Mouse (Mus musculus): ENCODE measurements around the gene Ppp1r16b.
"Not testable (repeated sequence)": the region's sequence is repeated elsewhere in the genome, so short reads cannot be mapped to it uniquely, and the experiment has no call there.

Ppp1r16b gene

DNA sequence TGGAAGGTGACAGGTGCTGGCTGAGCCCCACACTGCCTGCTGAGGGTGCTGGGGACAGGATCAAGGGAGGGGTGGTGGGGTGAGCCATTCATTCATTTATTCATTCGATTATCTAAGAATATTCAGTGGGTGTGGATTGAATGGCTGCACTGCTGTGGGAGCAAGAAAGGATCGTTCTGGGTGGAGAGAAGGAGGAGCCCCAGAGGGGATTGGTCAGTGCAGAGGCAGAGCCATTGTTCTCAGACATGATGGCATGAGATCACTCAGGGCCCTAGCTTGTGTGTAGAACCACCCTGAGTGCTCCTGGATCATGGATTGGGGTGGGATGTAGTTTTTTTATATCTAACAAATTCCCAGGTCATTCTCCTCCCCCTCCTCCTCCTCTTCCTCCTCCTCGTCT is 56.3 kb downstream of the Ppp1r16b start:
- no peak for DNase-seq (ENCODE audit: low read depth, low spot score)

- no peak for DNase-seq (ENCODE audit: low read depth, low spot score)
Observed at GRCm38 (mm10) chr2:158722135-158722534, 56.9 kb downstream of the Ppp1r16b start.

DNA sequence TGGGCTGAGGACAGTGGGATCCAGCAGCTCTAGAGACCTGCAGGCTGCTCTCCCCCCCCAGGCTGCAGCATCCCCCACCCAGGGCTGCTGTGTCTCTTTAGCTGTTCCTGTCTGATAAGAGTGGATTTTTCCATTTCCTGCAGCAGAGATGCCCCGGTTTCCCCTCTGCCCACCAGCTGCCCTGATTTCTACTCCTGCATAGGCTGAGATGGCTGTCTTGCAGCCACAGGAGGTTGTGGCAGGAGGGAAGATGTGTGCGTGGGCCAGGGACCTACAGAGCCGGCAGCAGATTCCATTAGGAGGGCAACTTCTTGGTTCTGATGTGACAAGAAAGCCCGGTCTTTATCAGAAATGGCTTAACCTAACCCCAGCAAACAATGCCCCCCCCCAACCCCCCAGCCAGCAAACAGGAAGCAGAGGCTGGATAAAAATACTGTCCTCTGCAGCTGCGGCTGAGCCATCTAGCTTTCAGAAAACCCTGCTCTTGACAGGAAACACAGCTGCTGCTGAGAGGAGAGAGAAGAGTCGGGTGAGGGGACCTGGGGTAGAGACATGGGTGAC is 57.9 kb downstream of the Ppp1r16b start:
- DNase-seq (ENCODE audit: low read depth, low spot score): no peak

DNA sequence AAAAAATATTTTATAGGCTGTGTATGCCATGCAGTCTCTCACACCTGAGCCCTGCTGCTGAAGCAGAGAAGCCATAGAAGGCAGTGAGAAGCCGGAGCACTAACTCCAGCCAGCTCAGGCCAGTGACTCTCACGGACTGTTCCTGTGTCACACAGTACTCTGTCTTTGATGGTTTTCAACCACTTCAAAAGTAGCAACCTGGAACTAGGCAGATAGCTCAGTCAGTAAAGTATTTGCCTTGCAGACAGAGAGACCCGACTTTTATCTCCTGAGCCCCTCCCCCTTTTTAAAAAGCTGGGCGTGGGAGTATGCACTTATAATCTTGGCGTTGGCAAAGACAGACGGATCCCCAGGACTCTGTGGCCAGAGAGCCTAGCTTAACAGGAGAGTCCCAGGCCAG is 58.6 kb downstream of the Ppp1r16b start:
- no peak for DNase-seq (ENCODE audit: low read depth, low spot score)

- DNase-seq (ENCODE audit: low read depth, low spot score): no peak
Observed at GRCm38 (mm10) chr2:158726252-158726651, 61.1 kb downstream of the Ppp1r16b start.

DNA sequence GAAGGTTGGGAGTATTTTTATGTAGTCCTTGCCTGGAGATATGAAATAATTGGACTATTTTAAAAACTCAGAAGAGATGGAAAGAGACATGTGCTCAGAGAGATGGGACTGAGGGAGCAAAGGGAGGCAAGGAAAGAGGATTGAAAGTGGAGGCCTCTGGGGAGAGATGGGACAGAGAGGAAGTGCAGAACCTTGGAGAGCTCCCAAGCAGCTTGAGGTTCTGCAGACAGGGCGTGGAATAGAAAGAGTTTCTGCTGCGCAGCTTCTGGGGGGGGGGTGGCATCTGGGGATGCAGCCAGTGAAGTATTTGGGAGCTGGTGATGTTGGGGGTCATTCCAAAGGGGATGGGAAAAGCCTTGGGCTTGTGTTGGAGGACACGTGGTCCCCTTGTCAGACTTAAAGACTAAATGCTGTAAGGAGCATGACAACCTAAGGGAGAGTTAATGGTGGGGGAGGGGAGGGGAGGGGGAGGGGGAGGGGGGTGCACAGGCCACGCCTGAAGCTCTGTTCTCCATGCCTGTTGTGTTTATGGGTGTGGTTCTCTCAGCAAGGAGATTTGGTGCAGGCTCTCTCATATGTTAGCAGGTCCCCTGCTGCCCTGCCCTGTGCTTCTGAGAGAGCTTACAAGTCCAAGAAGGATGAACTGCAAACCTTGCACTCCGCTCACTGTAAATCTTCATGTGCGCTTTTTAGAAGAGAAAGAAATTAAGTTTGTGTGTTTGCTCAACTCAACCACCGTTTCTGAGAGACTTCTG is 63.0 kb downstream of the Ppp1r16b start:
- no peak for DNase-seq (ENCODE audit: low read depth, low spot score)

DNA sequence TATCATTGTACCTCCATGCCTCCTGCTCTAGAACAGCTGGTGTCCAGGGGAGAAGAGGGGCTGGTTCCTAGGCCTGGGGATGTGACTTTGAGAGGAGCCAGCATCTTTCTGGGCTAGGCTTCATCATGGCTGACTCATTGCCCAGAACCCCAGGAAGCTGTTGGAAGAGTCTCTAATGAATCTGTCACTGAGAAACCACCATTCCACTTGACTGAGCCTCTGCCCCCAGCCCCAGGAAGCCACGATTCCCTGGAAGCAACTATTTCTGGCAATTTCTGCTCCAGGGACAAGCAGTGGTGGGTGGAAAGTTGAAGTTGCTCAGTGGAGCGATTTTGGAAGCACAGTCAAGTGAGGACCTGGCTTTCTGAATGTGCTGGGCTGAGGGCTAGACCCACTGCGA is 65.7 kb downstream of the Ppp1r16b start:
- no peak for DNase-seq (ENCODE audit: low read depth, low spot score)

GRCm38 (mm10) chr2:158732521-158732920 is 67.3 kb downstream of the Ppp1r16b start:
- no peak for DNase-seq (ENCODE audit: low read depth, low spot score)

GRCm38 (mm10) chr2:158733136-158733535 is 67.9 kb downstream of the Ppp1r16b start:
- DNase-seq (ENCODE audit: low read depth, low spot score): no peak

DNA sequence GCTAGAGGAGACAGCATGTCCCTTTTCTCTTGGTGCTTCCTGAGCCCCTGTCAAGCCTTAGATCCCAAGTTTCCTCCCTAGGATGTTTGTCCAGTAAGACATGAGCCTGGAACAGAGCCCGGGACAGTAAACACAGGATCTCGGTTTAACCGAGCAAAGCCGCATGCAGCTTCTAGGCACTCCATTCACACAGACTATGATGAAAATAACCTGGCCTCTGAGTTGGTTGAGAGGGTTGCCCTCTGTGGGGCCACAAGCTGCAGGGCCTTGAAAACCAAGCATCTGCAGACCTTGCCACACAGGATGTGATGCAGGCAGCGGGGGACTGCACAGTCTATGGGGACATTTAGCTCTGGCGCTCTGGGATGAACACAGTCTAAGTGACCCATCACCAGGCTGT is 68.7 kb downstream of the Ppp1r16b start:
- DNase-seq (ENCODE audit: low read depth, low spot score): no peak

DNA sequence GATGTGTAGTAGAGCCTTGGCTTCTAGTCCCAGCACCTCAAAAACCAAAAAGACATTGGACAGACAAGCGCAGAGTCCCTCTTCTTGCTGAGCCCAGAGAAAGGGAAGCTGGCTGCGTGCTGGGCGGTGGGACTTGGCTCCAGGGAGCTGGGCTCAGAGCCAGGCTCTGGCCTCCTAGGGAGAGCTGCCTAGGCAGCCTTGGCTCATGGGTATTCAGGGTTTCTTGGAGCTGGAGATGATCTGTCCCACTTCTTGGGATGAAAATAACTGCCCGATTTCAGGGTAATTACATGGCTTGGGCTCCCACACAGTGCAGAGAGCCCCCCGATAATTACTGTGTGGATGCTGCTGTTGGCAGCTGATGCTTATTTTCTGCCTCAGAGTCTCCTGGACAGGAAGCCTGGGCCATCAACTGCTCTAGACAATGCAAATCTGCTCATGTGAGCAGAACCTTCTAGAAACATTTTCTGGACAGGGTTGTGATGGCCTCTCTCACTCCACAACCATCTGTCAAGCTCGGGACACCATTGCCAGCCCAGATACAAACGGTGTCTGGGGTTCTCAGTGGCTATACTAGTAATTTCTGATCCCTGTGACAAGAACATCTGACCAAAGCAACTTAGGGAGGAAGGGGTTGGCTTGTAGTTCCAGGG is 69.4 kb downstream of the Ppp1r16b start:
- no peak for DNase-seq (ENCODE audit: low read depth, low spot score)

GRCm38 (mm10) chr2:158735340-158735739 is 70.1 kb downstream of the Ppp1r16b start:
- no peak for DNase-seq (ENCODE audit: low read depth, low spot score)

DNA sequence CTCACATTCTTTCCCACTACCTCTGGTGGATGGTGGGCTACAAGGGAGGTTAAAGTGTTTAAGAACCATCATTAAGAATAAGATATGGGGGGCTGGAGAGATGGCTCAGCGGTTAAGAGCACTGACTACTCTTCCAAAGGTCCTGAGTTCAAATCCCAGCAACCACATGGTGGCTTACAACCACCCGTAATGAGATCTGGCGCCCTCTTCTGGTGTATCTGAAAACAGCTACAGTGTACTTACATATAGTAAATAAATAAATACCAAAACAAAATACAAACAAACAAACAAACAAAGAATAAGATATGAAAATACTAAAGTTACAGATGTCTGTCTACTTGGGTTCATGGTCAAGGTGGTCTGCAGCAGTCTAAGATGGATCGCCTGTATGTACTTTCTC is 71.0 kb downstream of the Ppp1r16b start:
- DNase-seq (ENCODE audit: low read depth, low spot score): not testable (repeated sequence)

- no peak for DNase-seq (ENCODE audit: low read depth, low spot score)
Observed at GRCm38 (mm10) chr2:158738591-158738990, 73.4 kb downstream of the Ppp1r16b start.

DNA sequence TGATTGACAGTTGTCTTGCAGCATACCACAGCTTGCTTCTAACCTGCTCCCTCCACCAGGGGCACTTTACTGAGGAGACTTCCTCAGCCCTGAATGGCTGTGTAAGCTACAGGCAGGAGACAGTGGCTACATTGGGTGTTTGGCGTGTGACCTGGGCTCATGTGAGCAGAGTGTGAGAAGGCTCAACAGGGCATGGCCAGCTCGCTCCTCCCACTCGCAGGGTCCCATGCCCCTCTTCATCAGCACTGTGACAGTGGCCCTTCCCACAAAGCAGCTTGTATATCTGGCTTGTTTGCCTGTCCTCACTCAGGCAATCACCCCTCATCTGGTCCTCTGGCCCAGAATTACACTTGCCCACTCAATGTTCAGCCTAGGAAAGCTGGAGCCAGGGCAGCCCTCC is 73.9 kb downstream of the Ppp1r16b start:
- no peak for DNase-seq (ENCODE audit: low read depth, low spot score)

- DNase-seq (ENCODE audit: low read depth, low spot score): no peak
Observed at GRCm38 (mm10) chr2:158741011-158741501, 75.9 kb downstream of the Ppp1r16b start.

DNA sequence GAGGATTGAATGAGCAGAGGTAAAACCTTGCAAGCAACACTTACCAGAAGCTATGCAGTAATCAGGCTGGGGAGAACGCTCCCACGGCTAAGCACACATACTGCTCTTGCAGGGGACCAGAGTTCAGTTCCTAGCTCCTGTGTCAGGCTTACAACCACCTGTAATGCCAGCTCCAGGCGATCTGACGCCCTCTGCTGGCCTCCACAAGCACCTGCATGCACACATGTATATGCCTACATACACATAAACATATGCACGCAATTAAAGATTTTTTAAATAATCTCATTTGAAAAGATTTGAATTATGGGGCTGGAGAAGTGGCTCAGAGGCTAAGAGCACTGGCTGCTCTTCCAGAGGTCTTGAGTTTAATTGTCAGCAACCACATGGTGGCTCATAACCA is 77.2 kb downstream of the Ppp1r16b start:
- no peak for DNase-seq (ENCODE audit: low read depth, low spot score)

- DNase-seq (ENCODE audit: low read depth, low spot score): no peak
Observed at GRCm38 (mm10) chr2:158743518-158744141, 78.4 kb downstream of the Ppp1r16b start.

DNA sequence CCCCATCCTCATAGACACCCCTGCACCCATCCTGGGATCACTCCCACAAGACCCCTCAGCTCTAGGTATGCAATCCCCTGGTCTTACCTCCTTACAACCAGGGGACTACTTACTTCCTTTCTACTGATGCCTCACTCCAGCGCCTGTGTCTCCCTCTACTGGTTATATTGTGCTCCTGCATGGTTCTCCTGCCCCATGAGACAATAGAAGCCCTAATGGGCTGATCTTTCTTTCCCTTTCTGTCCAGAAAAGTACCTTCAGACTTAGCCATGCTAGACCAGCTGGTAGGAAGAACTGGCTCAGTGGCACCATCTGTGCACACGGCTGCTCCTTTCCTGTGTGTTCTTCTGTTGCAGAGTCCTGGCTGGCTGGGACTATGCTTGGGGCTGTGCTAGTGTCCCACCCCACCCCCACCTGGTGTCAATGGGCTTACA is 79.9 kb downstream of the Ppp1r16b start:
- no peak for DNase-seq (ENCODE audit: low read depth, low spot score)

GRCm38 (mm10) chr2:158746164-158746563 is 81.0 kb downstream of the Ppp1r16b start:
- DNase-seq (ENCODE audit: low read depth, low spot score): no peak

GRCm38 (mm10) chr2:158749366-158749765 is 84.2 kb downstream of the Ppp1r16b start:
- no peak for DNase-seq (ENCODE audit: low read depth, low spot score)

DNA sequence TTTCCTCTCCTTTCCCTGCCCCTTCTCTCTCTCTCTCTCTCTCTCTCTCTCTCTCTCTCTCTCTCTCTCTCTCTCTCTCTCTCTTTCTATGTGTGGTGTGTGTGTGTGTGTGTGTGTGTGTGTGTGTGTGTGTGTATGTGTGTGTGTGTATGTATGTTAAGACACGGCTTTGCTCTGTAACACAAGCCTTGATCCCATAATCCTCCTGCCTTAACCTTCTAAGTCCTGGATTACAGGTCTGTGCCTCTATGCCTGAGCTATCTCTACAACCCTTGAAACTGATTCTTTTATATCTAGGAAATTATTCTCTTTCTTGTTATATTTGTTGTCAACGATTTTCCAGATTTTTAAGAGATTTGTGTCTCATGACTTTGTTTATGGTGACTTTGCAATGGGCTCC is 95.0 kb downstream of the Ppp1r16b start:
- DNase-seq (ENCODE audit: low read depth, low spot score): no peak
